Mouse (Mus musculus) fat pad, adult 2 months (tissue): ENCODE data around the gene Pip4p1.
"Not testable (repeated sequence)": the region's sequence is repeated elsewhere in the genome, so short reads cannot be mapped to it uniquely, and the experiment has no call there.

Experiments used
- DNase-seq: peaks from one replicate; pipeline ENCODE4 v3.0.0-alpha.2; 2011; ENCODE audit warnings: low read depth, low spot score; ENCODE audit errors: extremely low read depth

Gene Pip4p1

DNA sequence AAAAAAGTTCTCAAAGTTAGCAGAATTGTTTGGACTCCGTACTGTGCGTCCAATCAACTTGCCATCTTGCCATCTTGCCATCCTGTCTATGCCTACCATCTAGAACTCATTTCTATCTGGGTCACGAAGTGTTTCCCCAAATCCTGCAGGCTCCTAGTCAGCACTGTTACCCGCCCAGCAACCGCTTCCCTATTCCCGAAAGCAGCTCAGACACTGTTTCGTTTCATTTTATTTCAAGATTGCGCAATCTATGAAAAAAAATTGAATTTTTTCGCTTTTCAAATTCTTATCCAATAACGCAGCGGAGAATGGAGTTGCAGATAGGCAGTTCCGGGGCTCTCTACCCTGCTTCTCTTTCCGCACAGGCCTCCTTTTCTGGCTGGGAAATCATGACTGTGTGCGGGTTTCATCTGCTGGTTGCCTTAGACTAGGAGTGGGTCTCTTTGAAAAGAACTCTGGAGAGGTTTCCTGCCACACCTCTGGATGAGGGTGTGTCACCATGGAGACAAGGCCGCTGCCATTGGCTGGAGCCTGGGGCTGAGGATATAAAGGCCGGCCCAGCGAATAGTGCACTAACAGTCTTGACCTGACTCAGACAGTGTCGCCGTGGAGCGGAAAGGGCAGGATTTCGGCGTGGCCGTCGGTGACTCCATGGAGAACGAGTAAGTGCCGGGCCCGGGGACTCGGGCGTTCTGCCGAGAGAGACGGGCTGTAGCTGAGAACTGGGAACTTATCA lies 13.4 kb upstream of the Pip4p1 start, which contains the start of gene Gm49342:
Gene Gm49342 (plus strand): TSS at position 586 of the 736 bp plus-strand sequence.
- no peak for DNase-seq

DNA sequence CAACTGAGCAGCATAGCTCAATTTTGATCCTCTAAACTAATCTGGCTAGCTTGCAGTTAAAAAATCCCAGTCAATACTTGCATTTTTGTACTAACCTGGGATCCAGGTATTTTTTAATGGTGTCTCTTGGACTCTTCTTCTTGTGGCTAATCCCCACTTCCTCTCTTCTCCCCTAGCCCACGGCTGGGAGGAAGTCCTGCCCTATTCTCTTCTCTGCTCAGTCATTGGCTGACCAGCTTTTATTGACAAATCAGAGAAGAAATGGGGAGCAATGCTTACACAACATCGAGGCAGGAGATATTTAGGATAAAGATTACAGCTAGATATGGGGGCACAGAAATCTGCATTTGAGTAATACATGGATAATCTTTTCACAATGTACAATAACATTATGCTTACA lies 8.3 kb upstream of the Pip4p1 start:
- DNase-seq = no peak

DNA sequence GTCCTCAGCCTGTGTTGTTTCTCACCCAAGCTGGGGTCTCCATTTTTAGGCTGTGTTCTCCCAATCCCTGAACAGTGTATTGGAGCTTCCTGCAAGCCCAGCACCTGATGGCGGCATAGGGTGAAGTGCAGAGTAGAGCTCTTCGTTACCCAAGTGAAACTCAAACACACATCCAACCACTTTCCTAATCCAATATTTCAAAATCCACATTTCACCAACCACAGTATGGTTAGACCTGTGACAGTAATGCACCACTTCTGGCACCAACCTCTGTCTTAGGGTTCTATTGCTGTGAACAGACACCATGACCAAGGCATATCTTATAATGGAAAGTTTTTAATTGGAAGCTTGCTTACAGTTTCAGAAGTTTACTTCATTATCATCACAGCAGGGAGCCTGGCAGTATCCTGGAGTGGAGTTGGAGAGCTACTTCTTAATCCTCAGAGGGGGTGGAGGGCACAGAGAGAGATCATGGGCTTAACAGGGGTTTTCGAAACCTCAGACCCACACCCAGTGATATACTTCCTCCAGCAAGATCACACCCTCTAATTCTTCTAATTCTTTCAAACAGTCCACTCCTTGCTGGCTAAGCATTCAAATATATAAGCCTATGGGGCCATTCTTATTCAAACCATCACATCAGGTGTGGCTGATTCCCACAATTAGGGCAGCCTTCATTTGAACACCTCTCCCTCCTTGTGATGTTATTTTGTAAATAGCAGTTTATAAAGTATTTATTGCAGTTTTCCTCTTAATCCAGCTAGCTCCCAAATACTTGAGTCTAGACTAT lies 7.7 kb upstream of the Pip4p1 start:
- DNase-seq = no peak

DNA sequence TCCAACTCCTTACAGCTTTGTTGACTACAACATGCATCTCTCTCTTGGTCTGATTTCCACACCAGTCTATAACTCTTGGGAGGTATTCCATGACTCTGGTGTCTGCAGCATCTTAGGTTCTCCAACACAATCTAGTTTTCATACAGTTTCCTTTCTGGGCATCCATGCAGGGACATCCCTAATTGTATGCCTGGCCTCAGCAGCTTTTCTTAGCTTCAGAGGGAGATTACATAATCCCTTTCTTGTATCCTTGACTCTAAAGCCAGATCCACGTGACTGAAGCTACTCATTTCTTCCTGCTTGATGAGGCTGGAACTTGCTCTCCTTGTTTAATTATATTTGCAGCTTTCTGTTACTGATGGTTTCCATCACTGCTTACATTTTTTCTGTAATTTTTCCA lies 6.0 kb upstream of the Pip4p1 start:
- DNase-seq = no peak

DNA sequence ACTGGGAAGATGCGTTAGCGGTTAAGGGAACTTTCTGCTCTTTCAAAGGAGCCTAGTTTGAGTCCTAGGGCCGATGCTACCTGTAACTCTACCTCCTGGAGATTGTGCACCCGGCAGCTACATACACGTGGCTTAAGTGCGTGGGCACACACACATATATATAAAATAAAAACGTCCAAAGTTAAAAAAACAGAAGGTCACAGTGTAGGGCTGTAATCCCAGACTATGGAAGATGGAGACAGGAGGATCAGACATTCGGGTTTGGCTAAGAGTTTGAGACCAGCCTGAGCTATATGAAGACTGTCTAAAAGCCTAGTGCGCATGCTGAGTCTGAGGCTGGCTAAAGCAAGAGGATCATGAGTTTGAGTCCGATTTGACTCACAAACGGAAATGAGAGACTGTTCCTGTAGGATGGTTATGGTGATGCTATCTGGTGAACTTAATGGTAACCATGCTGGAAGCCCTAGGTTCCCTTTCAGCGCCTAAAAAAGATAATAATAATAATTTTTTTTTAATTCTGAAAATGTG lies 901 bp upstream of the Pip4p1 start:
- no peak for DNase-seq

DNA sequence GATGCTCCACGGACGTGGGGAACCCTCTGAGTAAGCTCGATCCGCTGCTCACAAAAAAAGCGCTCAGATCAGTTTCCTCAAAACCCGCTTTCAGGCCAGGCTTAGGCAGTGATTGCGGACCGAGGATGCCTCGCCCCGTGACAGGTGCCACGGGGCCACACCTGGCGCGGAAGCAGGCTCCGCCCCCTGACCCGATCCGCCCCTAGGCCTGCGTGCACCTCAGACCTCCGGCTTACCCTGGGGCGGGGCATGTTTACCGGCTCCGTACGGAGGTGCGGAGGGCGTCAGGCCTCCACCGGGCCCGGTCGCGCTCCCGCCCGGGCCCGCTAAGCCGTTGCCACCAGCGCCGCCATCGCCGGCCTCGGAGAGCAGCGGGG lies 291 bp downstream of the Pip4p1 start:
- no peak for DNase-seq

DNA sequence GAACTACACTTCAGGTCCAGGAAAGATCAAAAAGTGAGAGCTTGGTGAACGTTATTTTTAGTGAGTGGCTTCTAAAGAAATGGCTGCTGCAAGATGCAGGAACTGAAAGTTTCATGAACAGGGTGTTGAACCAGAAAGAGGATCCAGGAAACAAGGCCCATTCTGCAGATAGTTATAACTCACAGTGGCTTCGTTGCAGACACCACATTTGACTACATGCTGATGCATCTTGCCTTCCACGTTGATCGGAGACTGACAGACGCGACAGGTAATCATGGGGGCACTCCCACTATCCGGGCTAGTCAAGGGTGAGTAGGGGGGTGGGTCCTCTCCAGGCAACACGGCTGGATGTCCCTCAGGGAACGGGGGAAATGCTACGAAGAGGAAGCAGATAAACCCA lies 705 bp downstream of the Pip4p1 start:
- no peak for DNase-seq

DNA sequence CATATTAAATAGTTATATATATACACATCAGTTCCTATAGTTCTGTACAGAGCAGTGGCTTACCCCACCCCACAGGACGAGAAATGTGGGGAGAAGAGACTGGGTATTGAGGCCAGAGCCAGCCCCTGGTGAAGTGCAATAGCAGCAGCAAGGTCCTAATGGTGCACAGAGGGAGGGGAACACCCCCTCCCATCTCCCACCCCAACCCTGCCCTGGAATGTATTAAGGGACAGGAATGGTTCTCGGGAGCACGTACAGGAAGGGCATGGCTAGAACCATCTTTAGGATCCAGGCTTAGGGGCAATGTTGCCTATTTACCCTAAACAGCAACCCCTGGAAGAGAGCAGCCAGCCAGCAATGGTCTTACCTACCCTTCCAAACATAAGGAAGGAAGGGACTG lies 3.3 kb downstream of the Pip4p1 start:
- DNase-seq = no peak

DNA sequence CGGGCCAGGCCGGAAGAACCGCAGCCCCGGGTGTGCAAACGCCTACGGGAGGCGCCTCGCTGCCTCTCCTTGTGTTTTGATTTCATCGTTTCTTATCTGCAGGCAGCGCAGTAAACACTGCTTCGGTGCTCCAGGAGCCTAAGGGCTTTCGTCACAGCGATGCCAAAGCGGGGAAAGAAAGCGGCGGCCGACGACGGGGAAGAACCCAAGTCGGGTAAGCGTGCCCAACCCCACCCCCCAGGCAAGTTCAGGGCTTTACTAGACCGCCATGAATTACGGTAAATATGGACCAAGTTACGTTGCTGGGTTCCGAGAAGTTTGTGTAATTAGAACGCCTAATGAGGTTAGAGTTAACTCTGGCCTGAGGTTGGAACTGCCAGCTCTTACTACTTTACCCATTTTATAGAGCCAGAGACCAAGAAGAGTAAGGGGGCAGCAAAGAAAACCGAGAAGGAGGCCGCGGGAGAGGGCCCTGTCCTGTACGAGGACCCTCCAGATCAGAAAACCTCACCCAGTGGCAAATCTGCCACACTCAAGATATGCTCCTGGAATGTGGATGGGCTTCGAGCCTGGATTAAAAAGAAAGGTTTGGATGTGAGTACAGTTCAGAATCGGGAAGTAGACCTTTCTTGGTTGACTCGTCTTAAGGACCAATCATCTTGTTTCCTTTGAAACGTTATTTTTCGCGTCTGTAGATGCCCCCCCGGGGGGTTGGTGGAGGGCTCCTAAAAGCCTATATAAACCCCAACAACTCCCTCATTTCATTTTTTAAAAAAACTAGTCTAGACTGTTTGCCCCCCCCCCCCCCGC lies 5.3 kb downstream of the Pip4p1 start:
- DNase-seq = no peak

DNA sequence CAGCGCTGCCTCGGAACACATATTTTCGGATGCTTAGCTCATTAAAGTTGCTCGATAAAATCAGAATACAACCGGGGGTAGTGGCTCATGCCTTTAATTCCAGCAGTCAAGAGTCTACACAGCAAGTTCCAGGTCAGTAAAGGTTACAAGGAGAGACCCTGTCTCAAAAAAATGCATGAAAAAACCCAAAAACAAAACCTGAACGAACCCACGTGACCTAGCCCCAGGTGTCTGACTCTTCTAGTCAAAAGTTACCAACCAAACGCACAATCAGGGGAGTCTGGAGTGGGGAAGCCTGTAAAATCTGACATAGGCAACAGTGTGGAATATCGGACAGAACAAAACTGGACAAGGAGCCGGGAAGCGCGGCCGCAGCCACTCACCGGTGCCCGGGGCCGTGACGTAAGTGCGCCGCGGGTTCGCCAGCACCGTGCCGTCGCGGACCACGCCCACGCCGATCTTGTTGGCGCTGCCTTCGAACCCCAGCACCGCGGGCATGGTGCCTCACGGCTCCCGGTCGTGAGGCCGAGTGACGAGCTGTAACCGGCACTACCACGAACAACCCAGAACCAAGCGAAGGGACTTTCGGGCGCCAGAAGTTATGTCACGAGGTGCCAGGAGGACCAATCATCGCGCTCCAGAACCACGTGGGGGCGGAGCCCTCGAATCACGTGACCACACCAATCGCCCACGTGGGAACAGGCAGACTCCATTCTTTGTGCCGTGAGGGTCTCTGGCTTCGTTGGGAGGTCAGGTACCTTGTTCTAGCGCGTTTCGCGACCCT lies 6.2 kb downstream of the Pip4p1 start, which contains the start of the genes Osgep and Apex1:
Gene Osgep (minus strand): TSS at position 613 of the 784 bp plus-strand sequence.
Gene Apex1 (plus strand): TSS at position 688 of the 784 bp plus-strand sequence.
- peak; percentile 78 for DNase-seq

DNA sequence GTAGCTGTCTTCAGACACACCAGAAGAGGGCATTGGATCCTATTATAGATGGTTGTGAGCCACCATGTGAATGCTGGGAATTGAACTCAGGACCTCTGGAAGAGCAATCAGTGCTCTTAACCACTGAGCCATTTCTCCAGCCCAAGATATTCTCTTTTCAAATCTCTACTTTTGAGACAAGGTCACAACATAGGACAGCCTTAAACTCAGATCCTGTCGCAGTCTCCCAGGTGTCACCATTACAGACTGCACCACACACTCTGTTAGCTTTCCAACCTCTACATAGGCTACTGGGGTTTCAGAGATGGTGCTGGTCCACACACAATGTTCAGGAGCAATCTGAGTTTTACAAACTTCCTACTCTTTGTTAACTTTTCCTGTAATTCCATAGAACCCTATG lies 7.2 kb downstream of the Pip4p1 start:
- DNase-seq = not testable (repeated sequence)

DNA sequence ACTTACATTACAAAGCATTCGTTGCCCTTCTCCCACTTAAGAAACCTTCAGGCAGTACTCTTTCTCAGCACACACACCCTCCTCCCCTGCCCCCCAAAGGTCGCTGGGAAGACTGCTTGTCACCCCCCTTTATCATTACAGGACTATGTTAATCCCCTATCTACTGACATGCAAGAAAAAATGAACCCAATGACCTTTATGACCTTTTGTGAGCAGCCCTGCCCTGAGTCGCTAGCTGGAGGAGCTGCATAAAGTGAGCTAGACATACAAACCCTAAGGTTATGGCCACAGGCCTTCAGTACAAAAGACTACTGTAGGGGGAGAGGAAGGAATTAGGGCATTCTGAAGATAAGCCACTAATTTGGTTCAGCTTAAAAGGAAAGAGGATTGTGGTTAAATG lies 19.3 kb downstream of the Pip4p1 start:
- no peak for DNase-seq

DNA sequence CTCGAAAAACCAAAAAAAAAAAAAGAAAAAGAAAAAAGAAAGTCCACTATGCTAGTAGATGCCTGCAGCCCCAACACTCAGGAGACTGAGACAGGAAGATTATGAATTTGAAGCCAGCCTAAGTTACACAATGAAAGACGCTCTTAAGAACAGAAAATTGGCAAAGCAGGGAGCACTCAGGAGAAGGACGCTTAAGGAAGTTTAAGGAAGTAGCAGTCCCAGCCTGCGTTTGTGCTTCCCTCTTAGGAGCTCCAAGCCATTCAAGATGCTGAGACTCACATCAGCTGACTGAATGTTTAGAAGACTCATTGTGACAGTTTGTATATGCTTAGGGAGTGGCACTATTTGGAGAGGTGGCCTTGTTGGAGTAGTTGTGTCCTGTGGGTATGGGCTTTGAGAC lies 22.5 kb downstream of the Pip4p1 start:
- DNase-seq = no peak

DNA sequence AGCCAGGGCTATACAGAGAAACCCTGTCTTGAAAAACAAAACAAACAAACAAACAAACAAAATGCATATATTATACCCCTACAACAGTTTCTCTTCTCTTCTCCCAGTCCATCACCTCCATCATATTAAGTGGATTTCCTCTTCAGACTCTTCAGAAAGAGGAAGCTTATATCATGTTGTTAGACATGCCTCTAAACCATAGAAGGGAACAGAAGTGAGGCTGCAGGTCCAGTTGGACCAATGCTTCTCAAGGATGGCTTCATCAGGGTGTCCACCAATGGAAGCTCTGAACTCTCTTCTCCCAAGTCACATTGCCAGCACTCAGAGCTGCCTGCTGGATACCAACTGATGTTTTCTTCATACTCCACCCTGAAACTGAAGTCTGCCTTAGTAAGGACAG lies 25.3 kb downstream of the Pip4p1 start:
- DNase-seq = not testable (repeated sequence)

DNA sequence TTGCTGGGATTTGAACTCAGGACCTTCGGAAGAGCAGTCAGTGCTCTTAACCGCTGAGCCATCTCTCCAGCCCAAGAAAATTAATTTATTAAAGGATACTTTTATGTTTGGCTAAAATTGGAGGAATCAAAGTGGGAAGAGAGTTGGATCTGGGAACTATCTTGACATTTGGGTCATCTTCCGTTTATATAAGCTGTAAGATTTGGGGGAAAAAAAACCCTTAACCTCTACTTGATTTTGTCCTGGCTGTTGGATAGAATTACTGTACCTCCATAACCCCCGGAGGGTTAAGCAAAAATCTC lies 25.9 kb downstream of the Pip4p1 start:
- DNase-seq = no peak

DNA sequence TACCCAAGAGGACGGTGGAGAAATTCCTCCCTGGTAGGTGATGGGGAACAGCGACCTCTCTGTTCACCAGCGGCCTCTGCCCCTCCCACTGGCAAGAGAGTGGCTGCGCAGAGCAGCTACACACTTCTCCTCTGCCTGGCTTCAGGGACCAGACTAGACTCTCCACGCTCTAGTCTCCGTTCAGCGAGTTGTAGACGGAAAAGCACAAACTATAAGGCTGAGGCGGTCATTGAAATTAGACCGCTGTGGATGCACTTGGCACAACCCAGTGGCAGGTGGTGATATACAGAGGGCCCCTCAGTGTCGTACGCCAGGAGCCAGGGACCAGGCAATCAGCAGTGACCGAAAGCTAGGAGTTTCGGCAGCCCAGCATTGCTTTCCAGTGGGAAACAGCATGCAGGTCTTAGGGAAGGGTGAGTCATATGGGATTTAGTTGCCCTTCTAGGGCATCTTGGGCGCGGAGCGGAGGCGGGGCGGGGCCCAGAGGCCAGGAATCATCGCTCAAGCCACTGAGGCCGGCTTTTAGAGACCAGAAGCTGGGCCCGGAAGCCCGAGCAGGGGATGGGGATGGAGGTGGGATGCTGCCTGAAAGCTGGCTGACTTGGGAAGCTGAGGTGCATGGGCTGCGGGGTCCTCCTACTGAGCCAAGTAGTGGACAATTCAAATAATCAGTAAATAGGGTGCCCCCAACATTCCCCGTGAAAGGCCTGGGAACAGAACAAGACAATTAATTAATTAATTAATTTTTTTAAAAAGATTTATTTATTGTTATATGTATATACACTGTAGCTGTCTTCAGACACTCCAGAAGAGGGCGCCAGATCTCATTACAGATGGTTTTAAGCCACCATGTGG lies 26.5 kb downstream of the Pip4p1 start:
- DNase-seq = no peak

DNA sequence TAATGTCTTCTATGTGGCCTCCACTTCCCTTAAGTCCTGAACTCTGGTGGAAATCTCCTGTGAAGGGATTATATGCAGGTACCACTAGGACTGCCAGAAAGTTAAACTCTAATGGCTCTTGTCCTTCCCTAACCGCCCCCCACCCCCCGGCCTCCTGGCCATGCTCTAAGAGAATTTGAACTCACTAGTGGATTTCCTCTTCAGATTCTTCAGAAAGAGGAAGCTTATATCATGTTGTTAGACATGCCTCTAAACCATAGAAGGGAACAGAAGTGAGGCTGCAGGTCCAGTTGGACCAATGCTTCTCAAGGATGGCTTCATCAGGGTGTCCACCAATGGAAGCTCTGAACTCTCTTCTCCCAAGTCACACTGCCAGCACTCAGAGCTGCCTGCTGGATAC lies 32.7 kb downstream of the Pip4p1 start:
- DNase-seq = not testable (repeated sequence)

DNA sequence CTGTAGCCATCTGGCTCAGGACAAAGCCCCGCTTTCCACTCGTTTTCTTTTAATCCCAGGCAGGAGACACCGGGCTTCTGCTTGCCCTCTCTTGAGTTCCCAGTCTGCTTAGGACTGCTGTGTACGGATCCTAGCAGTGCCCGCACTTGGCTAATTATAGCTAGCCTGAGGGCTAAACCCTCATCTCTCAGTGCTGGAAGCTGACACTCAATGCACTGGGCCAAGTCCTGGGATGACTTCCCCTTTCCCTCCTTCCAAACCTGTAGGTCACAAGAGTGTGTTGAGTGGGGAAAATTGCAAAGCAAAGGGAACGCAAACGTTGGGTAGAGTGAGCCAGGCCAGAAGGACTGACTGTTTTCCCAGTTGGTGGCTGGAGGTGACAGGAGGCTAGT lies 33.3 kb downstream of the Pip4p1 start, which contains the start of gene Klhl33:
Gene Klhl33 (minus strand): TSS at position 134 of the 392 bp plus-strand sequence.
- DNase-seq = no peak

DNA sequence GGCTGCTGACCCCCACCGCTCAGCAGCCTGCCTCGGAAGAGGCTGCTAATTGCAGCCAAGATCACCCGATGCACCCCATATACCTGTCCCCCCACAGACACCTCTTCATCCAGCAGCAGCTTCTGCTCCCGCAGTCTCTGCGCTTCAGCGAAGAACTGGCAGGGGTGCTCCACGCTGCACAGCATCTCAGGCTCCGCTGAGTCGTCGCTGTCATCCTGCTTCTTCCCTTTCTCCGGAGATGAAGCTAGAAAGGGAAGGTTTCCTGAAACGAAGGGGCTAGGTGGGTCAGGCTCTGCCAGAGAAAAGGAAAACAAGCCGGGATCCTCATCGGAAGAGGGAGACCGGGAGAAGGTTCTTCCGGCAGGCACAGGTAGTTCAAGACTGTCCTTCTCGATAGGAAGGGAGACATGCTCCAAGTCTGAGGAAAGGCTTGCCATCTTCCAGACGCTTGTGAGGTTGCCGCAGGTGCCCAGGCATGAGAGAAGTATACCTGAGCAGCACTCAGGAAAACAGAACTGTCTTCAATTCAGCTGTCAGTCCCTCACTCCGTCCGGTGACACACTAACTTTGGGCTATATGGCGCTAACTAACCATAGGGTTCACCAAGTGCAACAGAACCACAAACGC lies 33.8 kb downstream of the Pip4p1 start:
- no peak for DNase-seq
